Mouse (Mus musculus): ENCODE results near the gene Zrsr1. TPM values are rescaled to one million over a fixed set of nuclear protein-coding genes. Genes with fewer than 3 reads are reported as not detected.

Gene Zrsr1
- polyA plus RNA-seq, 1 experiment from 2014 or later = 35.6 TPM

DNA sequence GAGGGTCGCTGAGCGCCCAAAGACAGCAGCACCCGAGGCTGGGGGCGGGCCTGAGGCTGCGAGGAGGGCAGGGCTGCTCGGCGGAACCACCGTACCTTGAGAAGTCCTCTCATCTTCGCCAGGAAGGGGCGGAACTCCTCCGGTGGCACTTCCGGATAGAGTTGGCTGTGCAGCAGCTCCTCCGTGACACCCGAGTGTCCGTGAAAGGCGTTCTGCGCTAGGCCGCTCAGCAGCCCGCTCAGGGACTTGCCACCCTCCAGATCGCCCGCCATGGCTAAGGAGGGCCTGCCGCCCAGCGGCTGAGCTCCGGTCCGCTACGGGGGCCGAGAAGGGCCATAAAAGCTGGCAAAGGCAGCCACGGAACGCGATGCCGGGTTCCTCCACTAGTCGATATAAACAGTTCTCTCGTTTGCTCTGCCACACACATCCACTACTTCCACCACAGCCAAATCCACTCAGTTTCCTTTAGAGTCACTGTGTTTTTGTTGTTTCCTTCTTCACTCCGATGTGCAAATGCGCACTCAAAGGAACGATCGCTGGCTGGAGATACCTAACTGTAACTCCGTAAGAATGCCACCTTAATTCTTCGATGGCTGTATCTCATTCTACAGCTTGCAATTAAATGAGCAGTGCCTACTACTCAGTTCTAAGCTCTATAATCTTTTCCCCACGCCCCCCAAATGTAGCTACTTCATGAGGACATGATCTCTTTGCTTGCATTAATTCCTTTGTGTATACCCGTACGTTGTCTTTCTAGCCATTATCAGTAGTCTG lies 10.4 kb downstream of the Zrsr1 start, which contains the start of the genes Gm28048 and Commd1:
Gene Gm28048 (minus strand): TSS at position 107 of the 774 bp plus-strand sequence.
Gene Commd1 (minus strand): TSS at position 399 of the 774 bp plus-strand sequence.
- peak within 1 kb of the TSS; percentile 62 for H3K27ac ChIP-seq
- H3K79me2 ChIP-seq (ENCODE audit: inconsistent target) = peaks cover 44% of the 10 kb centered on the region
- WGBS (ENCODE audit: missing documents) = 3% methylated on average over 41 of the region's 42 CpGs
- peak within 1 kb of the TSS; percentile 76 for H3K4me3 ChIP-seq (ENCODE audit: inconsistent target)
- H3K36me3 ChIP-seq (ENCODE audit: inconsistent target) = no peaks in the 10 kb centered on the region; the same call in 1 of the 2 replicates

DNA sequence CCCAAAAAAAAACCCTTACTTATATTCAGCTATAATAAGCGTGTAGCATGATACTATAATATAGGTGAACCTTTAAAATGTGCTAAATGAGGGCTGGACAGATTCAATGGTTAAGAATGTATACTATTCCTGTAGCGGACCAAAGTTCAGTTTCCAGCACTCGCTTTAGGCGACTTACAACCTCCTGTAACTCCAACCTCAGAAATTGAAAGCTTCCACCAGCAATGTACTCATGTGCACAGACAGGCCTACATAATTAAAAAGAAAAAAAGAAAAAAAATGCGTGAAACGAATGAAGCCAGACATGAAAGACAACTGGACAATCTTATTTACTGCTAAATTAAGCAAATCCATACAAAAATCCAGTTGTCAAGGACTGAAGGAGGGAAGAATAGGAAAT lies 11.0 kb downstream of the Zrsr1 start:
- Histone ChIP-seq H3K79me2 (ENCODE audit: inconsistent target) (peaks cover 37% of the 10 kb centered on the region), H3K4me3 (ENCODE audit: inconsistent target) (peak overlapping the region; percentile 76; the same call in 1 of the 2 replicates)

DNA sequence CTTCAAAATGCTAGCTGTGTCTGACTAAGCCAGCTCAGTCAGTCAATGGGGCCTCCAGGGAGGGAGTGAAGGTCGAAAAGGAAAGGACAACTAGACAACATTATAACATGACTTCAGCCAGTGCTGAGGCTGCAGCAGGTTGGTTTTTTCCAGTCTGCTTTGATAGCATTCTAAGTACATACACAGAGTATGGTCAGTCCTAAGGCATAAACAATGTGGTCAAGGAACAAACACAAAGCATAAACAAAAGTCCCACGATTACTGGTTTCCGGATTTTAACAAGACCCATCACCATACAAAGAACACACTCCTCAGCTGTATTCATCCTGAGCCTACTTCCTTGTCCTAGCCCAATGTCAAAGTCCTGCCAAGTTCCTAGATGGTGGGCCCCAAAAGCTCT lies 13.7 kb downstream of the Zrsr1 start:
- 93% methylated on average over 3 of the region's 3 CpGs for WGBS (ENCODE audit: missing documents)
- no peak overlapping the region for H3K27ac ChIP-seq
- H3K4me3 ChIP-seq (ENCODE audit: inconsistent target) = no peak overlapping the region
- peaks cover 11% of the 10 kb centered on the region for H3K79me2 ChIP-seq (ENCODE audit: inconsistent target)
- H3K36me3 ChIP-seq (ENCODE audit: inconsistent target) = no peaks in the 10 kb centered on the region

More for the DNA sequence above, 11.0 kb downstream of the Zrsr1 start:
- H3K36me3 ChIP-seq (ENCODE audit: inconsistent target) = no peaks in the 10 kb centered on the region; the same call in 1 of the 2 replicates
- 94% methylated on average over 6 of the region's 6 CpGs for WGBS (ENCODE audit: missing documents)
- H3K27ac ChIP-seq = no peak overlapping the region

DNA sequence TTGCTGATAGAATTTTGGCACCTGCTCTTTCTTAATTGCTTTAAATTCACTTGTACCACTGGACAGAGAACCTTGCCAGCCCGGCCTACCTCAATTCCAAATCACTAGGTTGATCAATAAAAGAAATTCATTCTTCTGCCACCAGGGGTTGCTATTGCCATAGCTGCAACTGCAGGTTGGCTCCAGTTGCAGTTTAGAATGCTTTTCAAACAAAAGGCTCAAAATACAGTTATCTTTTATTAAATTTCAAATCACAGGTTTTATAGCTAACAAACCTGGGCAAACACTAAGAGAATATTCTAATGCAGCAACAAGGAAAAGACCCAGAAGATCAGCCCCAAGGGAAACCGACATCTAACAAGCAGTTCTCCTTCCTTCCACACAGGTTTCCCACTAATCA lies 15.6 kb downstream of the Zrsr1 start:
- peaks cover 19% of the 10 kb centered on the region for H3K79me2 ChIP-seq (ENCODE audit: inconsistent target)
- 48% methylated on average over 2 of the region's 2 CpGs for WGBS (ENCODE audit: missing documents)
- H3K27ac ChIP-seq = no peak overlapping the region
- H3K36me3 ChIP-seq (ENCODE audit: inconsistent target) = no peaks in the 10 kb centered on the region
- no peak overlapping the region for H3K4me3 ChIP-seq (ENCODE audit: inconsistent target)

DNA sequence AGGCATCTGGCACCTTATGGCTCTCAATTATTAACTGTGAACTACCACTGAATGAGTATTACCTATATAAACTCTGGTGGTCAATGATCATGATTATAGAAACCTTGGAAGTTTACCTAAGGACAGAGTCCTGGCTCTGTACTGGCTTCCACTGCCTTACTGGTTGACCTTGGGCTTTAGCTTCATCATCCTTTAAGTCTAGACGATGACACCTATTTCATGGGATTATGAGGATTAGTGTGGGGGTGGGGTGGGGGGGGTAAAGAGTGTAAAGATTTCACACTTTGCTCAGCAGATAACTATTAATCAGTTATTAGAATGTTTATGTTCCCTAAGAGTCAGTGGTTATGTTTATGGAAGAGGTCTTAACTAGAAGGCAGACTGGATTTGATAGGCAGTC lies 18.0 kb downstream of the Zrsr1 start:
- Histone ChIP-seq H3K36me3 (ENCODE audit: inconsistent target) (peaks cover 13% of the 10 kb centered on the region; the same call in 1 of the 2 replicates), H3K27ac (peak overlapping the region; percentile 46), H3K79me2 (ENCODE audit: inconsistent target) (peaks cover 43% of the 10 kb centered on the region), H3K4me3 (ENCODE audit: inconsistent target) (peak overlapping the region; percentile 28)
- 75% methylated on average over 1 of the region's 1 CpGs for WGBS (ENCODE audit: missing documents)

DNA sequence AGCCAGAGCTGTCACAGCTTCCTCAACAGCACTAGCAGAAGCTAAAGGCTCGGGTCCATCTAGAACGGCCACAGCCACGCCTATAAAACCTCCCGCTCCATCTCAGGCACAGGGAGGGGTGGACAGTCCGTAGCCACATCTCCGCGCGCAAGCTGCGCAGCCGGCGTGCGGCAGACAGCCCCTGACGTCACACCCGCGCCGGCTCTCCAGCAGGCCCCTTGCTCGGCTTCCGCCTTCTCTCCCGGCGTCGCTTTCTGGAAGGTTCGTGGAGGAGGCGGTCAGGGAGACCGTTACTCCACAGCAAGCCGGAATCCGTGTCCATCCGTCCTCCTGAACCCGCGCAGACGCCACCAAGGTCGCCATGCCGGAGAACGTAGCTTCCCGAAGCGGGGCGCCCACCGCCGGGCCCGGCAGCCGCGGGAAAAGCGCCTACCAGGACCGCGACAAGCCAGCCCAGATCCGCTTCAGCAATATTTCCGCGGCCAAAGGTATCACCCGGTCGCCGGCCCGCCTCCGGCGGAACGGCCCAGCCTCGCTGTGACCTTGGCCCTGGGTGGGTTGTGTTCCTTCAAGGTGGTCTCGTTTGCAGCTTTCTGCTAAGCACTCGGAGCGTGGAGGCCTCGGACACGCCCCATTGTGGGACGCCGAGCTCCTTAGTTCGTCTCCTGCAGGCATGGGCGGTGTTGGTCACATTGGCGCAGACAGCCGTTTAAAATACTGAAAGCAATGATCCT lies 18.8 kb downstream of the Zrsr1 start, which contains the start of gene Cct4:
Gene Cct4 (plus strand): TSS at position 127 of the 734 bp plus-strand sequence.
- peaks cover 18% of the 10 kb centered on the region; the same call in 1 of the 2 replicates for H3K36me3 ChIP-seq (ENCODE audit: inconsistent target)
- 0% methylated on average over 64 of the region's 66 CpGs for WGBS (ENCODE audit: missing documents)
- peak within 1 kb of the TSS; percentile 46 for H3K27ac ChIP-seq
- H3K79me2 ChIP-seq (ENCODE audit: inconsistent target) = peaks cover 51% of the 10 kb centered on the region
- peak within 1 kb of the TSS; percentile 78 for H3K4me3 ChIP-seq (ENCODE audit: inconsistent target)

DNA sequence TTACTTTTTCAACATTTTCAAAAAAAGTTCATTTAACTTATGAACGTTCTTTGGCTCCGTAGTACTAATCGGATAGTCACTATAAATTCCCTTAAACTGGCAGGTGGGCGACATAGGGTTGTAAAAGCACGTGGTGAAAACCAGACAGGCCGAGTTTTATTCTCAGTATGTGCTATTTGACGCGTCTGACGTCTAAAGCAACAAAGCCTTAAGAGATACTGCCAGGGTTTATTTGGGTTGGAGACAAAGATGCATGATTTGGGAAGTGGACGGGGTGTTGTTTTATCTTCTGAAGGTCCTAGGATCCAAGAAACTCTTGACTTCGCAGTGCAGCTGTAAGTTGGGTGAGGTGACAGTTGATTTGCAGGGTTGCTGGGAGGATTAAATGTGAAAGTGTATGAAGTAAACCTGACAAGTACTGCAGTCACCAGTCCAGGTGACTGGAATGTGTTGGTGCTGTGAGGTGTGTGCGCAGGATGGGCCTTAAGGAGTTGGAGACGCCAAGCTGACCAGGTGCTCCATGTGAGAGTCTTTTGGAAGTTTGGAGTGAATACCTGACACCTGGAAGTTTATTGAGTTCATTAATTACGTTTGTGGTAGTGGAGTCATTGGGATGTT lies 19.5 kb downstream of the Zrsr1 start:
- H3K4me3 ChIP-seq (ENCODE audit: inconsistent target) = peak overlapping the region; percentile 78
- 17% methylated on average over 14 of the region's 14 CpGs for WGBS (ENCODE audit: missing documents)
- peaks cover 57% of the 10 kb centered on the region for H3K79me2 ChIP-seq (ENCODE audit: inconsistent target)
- peak overlapping the region; percentile 33 for H3K27ac ChIP-seq
- H3K36me3 ChIP-seq (ENCODE audit: inconsistent target) = peaks cover 25% of the 10 kb centered on the region

DNA sequence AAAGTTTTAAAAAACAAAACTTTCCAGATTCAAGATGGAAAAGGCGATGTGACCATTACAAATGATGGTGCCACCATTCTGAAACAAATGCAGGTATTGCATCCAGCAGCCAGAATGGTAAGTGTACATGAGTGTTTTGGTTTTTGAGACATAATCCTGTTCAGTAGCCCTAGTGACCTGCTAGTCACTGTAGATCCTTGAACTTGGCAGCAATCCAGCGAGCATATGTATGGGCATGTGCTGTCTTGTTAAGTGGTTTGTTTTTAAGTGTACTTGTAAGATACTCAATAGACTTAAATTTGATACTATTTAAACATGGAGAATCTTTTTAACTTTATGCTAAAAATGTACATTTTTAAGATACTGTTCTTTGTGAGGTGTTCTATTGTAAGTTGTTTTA lies 22.5 kb downstream of the Zrsr1 start:
- WGBS (ENCODE audit: missing documents) = 100% methylated on average over 2 of the region's 2 CpGs
- Histone ChIP-seq H3K36me3 (ENCODE audit: inconsistent target) (peaks cover 52% of the 10 kb centered on the region), H3K79me2 (ENCODE audit: inconsistent target) (peaks cover 61% of the 10 kb centered on the region), H3K27ac (no peak overlapping the region), H3K4me3 (ENCODE audit: inconsistent target) (no peak overlapping the region)

DNA sequence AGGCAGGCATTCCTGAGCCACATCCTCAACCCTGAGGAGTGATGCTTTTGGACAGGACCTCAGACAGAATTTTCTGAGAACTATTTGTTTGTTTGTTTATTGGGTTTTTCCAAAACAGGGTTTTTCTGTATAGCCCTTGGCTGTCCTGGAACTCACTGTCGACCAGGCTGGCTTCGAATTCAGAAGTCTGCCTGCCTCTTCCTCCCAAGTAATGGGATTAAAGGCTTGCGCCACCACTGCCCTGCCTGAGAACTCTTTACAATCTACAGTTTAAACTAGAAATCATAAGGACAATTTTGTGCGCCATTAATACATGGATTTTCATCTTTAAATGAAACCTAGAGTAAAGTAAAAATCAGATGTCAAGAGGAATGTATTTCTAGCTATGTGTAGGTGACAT lies 23.7 kb downstream of the Zrsr1 start:
- Histone ChIP-seq H3K79me2 (ENCODE audit: inconsistent target) (peaks cover 61% of the 10 kb centered on the region), H3K27ac (no peak overlapping the region), H3K36me3 (ENCODE audit: inconsistent target) (peaks cover 64% of the 10 kb centered on the region), H3K4me3 (ENCODE audit: inconsistent target) (no peak overlapping the region)
- 96% methylated on average over 4 of the region's 4 CpGs for WGBS (ENCODE audit: missing documents)

DNA sequence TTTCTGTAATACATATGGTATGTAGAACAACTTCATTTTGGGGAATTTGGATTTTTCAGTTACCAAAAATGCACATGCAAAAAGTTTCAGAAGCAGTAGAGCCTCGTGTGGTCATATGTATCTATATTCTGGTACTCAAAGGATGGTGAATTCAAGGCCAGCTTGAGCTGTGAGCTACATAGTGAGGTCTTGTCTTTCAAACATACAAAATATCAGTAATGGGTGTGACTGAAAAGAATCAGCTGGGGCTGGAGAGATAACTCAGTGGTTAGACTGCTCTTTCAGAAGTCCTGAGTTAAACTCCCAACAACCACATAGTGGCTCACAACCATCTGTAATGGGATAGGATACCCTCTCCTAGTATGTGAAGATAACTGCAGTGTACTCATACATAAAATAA lies 26.5 kb downstream of the Zrsr1 start:
- Histone ChIP-seq H3K4me3 (ENCODE audit: inconsistent target) (no peak overlapping the region), H3K36me3 (ENCODE audit: inconsistent target) (peaks cover 88% of the 10 kb centered on the region), H3K79me2 (ENCODE audit: inconsistent target) (peaks cover 33% of the 10 kb centered on the region), H3K27ac (no peak overlapping the region)
- WGBS (ENCODE audit: missing documents) = 77% methylated on average over 1 of the region's 1 CpGs

DNA sequence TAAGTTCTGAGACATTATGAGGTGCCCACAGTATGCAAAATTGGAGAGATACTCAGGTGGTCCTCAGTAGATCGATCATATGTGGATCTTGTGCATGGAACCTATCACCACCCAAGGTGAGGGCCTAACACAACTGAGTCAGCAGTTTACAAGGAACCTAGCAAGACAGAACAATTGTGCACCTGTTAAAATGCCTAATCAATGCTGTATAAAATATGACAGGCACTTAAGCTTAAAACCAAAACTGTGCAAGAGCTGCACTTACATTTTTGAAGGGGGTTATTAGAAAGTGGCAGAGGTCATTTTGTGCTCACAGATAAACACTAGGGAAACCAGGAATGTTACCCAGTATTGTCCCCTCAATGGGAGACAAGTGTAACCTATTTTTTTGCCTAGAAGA lies 33.5 kb downstream of the Zrsr1 start:
- H3K27ac ChIP-seq = no peak overlapping the region

DNA sequence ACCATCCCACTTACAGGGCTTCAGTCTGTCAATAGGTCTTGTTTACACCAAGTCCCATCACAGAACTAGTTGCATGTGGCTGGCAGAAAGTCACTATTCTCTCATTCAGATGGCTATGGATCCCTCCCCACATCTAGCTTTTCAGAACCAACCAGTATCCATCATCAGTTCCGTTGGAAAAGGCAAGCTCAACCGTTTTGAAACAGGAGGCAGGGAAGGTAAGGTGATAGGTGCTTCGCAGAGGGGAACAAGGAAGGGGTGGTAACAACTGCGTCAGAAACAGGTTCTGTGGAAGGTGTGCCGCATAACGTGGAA lies 35.3 kb downstream of the Zrsr1 start:
- no peaks in the 10 kb centered on the region for H3K79me2 ChIP-seq (ENCODE audit: inconsistent target)
- H3K36me3 ChIP-seq (ENCODE audit: inconsistent target) = peaks cover 24% of the 10 kb centered on the region
- H3K4me3 ChIP-seq (ENCODE audit: inconsistent target) = peak overlapping the region; percentile 63
- 6% methylated on average over 6 of the region's 6 CpGs for WGBS (ENCODE audit: missing documents)
- H3K27ac ChIP-seq = peak overlapping the region; percentile 57; the same call in 1 of the 2 replicates

More for the DNA sequence above, 33.5 kb downstream of the Zrsr1 start:
- 92% methylated on average over 1 of the region's 1 CpGs for WGBS (ENCODE audit: missing documents)
- Histone ChIP-seq H3K36me3 (ENCODE audit: inconsistent target) (peaks cover 42% of the 10 kb centered on the region), H3K79me2 (ENCODE audit: inconsistent target) (no peaks in the 10 kb centered on the region), H3K4me3 (ENCODE audit: inconsistent target) (no peak overlapping the region)

DNA sequence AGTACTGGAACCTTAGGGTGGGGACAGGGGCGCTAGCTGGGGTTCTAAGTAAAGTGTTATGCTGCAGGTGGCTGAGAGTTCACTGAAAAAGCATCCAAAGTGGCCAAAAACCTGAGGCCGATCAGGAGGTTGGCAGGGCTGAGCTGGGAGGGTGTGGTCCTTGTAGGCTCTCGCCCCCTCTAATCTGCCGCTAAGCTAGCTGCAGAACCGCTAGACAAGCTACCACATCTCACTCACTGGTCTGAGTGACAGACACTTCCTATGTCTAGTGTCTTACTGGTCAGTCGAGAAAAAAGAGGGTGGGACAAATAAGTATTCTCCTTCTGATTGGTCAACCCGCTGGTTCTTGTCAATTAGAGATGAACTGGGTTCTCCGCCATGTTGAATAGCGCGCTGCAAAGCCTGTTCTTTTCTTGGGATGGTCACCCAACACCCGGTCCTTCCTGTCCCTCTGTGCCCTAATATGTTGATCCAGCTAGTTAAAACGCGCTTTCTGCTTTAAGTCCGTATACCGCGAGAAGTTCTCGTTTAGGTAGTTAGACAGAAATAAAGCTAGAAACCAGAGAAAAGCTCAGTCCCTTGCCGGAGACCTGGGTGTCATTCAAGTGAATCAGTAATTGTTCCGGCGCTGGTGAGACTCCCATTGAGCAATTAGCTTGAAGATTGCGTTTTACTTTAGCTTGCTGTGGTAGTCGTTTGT lies 35.8 kb downstream of the Zrsr1 start, which contains the start of gene Fam161a:
Gene Fam161a (plus strand): TSS at position 51 of the 700 bp plus-strand sequence.
- no peaks in the 10 kb centered on the region for H3K79me2 ChIP-seq (ENCODE audit: inconsistent target)
- peak within 1 kb of the TSS; percentile 63 for H3K4me3 ChIP-seq (ENCODE audit: inconsistent target)
- peaks cover 19% of the 10 kb centered on the region for H3K36me3 ChIP-seq (ENCODE audit: inconsistent target)
- H3K27ac ChIP-seq = peak within 1 kb of the TSS; percentile 57
- WGBS (ENCODE audit: missing documents) = 2% methylated on average over 22 of the region's 22 CpGs

All from macrophage (primary cell).